Mouse (Mus musculus) heart, postnatal 0 days (tissue): Measurements from ENCODE around the gene Nkx2-5.

ENCODE experiments used
- CTCF ChIP-seq: IDR thresholded peaks from 2 replicates; pipeline ENCODE4 v1.5.1; 2016; ENCODE audit warnings: antibody characterized with exemption, control low read depth, low read depth
- EP300 ChIP-seq: IDR thresholded peaks from 2 replicates; pipeline ENCODE4 v1.6.1; 2016; ENCODE audit warnings: antibody characterized with exemption, low read depth

- no peak for TF ChIP-seq EP300
- TF ChIP-seq CTCF, result no peak
Observed at GRCm38 (mm10) chr17:26833806-26834205, 11.0 kb downstream of the Nkx2-5 start.
